Mouse (Mus musculus): ENCODE data around the gene Gbx2. TPM values are rescaled to one million over a fixed set of nuclear protein-coding genes. Genes with fewer than 3 reads are reported as not detected.

The Gbx2 gene
- polyA plus RNA-seq, 1 experiment from 2014 or later = 54.7 TPM

GRCm38 (mm10) chr1:89933786-89934185 lies 2.8 kb upstream of the Gbx2 start:
- Histone ChIP-seq H3K4me2 (peak overlapping the region; percentile 41), H3K9me3 (no peaks in the 10 kb centered on the region), H3K27ac (peak overlapping the region; percentile 65), H3K4me3 (peak overlapping the region; percentile 29), H3K9ac (no peak overlapping the region), H3K36me3 (no peaks in the 10 kb centered on the region), H3K27me3 (peaks cover 86% of the 10 kb centered on the region), H3K4me1 (replicated peaks) (peaks cover 55% of the 10 kb centered on the region)
- under 1% methylated on average over 21 of the region's 21 CpGs for WGBS
- ATAC-seq (ENCODE audit: low FRiP score) = no peak

GRCm38 (mm10) chr1:89933028-89933427 lies 2.0 kb upstream of the Gbx2 start:
- peak overlapping the region; percentile 83; the same call in 1 of the 2 replicates for H3K27ac ChIP-seq
- peak overlapping the region; percentile 47 for H3K4me3 ChIP-seq
- H3K27me3 ChIP-seq = peaks cover 87% of the 10 kb centered on the region
- 4% methylated on average over 6 of the region's 6 CpGs for WGBS
- H3K9me3 ChIP-seq = no peaks in the 10 kb centered on the region
- H3K4me1 ChIP-seq (replicated peaks) = peaks cover 61% of the 10 kb centered on the region
- peak overlapping the region; percentile 64 for H3K4me2 ChIP-seq
- ATAC-seq (ENCODE audit: low FRiP score) = no peak
- no peaks in the 10 kb centered on the region for H3K36me3 ChIP-seq
- H3K9ac ChIP-seq = peak overlapping the region; percentile 56; the same call in 1 of the 2 replicates

GRCm38 (mm10) chr1:89932616-89933015 lies 1.6 kb upstream of the Gbx2 start:
- H3K9me3 ChIP-seq = no peaks in the 10 kb centered on the region
- ATAC-seq (ENCODE audit: low FRiP score) = no peak
- WGBS = 2% methylated on average over 16 of the region's 16 CpGs
- peak overlapping the region; percentile 56 for H3K9ac ChIP-seq
- H3K27me3 ChIP-seq = peaks cover 87% of the 10 kb centered on the region
- peak overlapping the region; percentile 64 for H3K4me2 ChIP-seq
- peaks cover 62% of the 10 kb centered on the region for H3K4me1 ChIP-seq (replicated peaks)
- peak overlapping the region; percentile 47 for H3K4me3 ChIP-seq
- H3K27ac ChIP-seq = peak overlapping the region; percentile 83
- H3K36me3 ChIP-seq = no peaks in the 10 kb centered on the region

GRCm38 (mm10) chr1:89932021-89932423 lies 1.0 kb upstream of the Gbx2 start:
- H3K36me3 ChIP-seq = no peaks in the 10 kb centered on the region
- peak overlapping the region; percentile 83 for H3K27ac ChIP-seq
- peak overlapping the region; percentile 47 for H3K4me3 ChIP-seq
- peak overlapping the region; percentile 56 for H3K9ac ChIP-seq
- under 1% methylated on average over 19 of the region's 19 CpGs for WGBS
- H3K4me2 ChIP-seq = peak overlapping the region; percentile 64
- peaks cover 68% of the 10 kb centered on the region for H3K4me1 ChIP-seq (replicated peaks)
- no peak for ATAC-seq (ENCODE audit: low FRiP score)
- H3K9me3 ChIP-seq = no peaks in the 10 kb centered on the region
- H3K27me3 ChIP-seq = peaks cover 87% of the 10 kb centered on the region

GRCm38 (mm10) chr1:89930551-89930950 lies 428 bp downstream of the Gbx2 start:
- H3K36me3 ChIP-seq = no peaks in the 10 kb centered on the region
- H3K9ac ChIP-seq = peak overlapping the region; percentile 82
- under 1% methylated on average over 45 of the region's 45 CpGs for WGBS
- H3K4me2 ChIP-seq = peak overlapping the region; percentile 64
- peak overlapping the region; percentile 47 for H3K4me3 ChIP-seq
- H3K4me1 ChIP-seq (replicated peaks) = peaks cover 75% of the 10 kb centered on the region
- peak overlapping the region; percentile 83 for H3K27ac ChIP-seq
- peak; percentile 27 for ATAC-seq (ENCODE audit: low FRiP score)
- peaks cover 86% of the 10 kb centered on the region for H3K27me3 ChIP-seq
- no peaks in the 10 kb centered on the region for H3K9me3 ChIP-seq

GRCm38 (mm10) chr1:89929721-89930505 lies 1.1 kb downstream of the Gbx2 start:
- Histone ChIP-seq H3K27me3 (peaks cover 85% of the 10 kb centered on the region), H3K27ac (peak overlapping the region; percentile 83)

GRCm38 (mm10) chr1:89929181-89929580 lies 1.8 kb downstream of the Gbx2 start:
- Histone ChIP-seq H3K4me2 (peak overlapping the region; percentile 64), H3K9me3 (no peaks in the 10 kb centered on the region), H3K4me1 (replicated peaks) (peaks cover 84% of the 10 kb centered on the region), H3K9ac (peak overlapping the region; percentile 82), H3K27me3 (peaks cover 87% of the 10 kb centered on the region), H3K4me3 (peak overlapping the region; percentile 47), H3K36me3 (no peaks in the 10 kb centered on the region), H3K27ac (peak overlapping the region; percentile 83)
- under 1% methylated on average over 6 of the region's 6 CpGs for WGBS
- ATAC-seq (ENCODE audit: low FRiP score) = no peak

More at GRCm38 (mm10) chr1:89929721-89930505, 1.1 kb downstream of the Gbx2 start:
- H3K36me3 ChIP-seq = no peaks in the 10 kb centered on the region
- peak overlapping the region; percentile 64 for H3K4me2 ChIP-seq
- under 1% methylated on average over 52 of the region's 55 CpGs for WGBS
- peak overlapping the region; percentile 82 for H3K9ac ChIP-seq
- H3K4me3 ChIP-seq = peak overlapping the region; percentile 47
- H3K4me1 ChIP-seq (replicated peaks) = peaks cover 78% of the 10 kb centered on the region
- no peak for ATAC-seq (ENCODE audit: low FRiP score)
- H3K9me3 ChIP-seq = no peaks in the 10 kb centered on the region

- Histone ChIP-seq H3K27ac (peak overlapping the region; percentile 83), H3K4me1 (replicated peaks) (peaks cover 83% of the 10 kb centered on the region), H3K9ac (peak overlapping the region; percentile 82), H3K27me3 (peaks cover 87% of the 10 kb centered on the region), H3K4me3 (peak overlapping the region; percentile 47), H3K9me3 (no peaks in the 10 kb centered on the region), H3K36me3 (no peaks in the 10 kb centered on the region), H3K4me2 (peak overlapping the region; percentile 64)
- ATAC-seq (ENCODE audit: low FRiP score) = no peak
- 6% methylated on average over 25 of the region's 25 CpGs for WGBS
Measured at GRCm38 (mm10) chr1:89928676-89929075, 2.3 kb downstream of the Gbx2 start.

- WGBS = 2% methylated on average over 36 of the region's 36 CpGs
- Histone ChIP-seq H3K4me2 (peak overlapping the region; percentile 64), H3K27ac (peak overlapping the region; percentile 69), H3K9ac (peak overlapping the region; percentile 82), H3K36me3 (no peaks in the 10 kb centered on the region), H3K27me3 (peaks cover 94% of the 10 kb centered on the region), H3K9me3 (no peaks in the 10 kb centered on the region), H3K4me1 (replicated peaks) (peaks cover 92% of the 10 kb centered on the region), H3K4me3 (peak overlapping the region; percentile 47)
- no peak for ATAC-seq (ENCODE audit: low FRiP score)
Measured at GRCm38 (mm10) chr1:89927061-89927661, 3.8 kb downstream of the Gbx2 start.

- Histone ChIP-seq H3K4me2 (peak overlapping the region; percentile 64), H3K4me3 (peak overlapping the region; percentile 47), H3K36me3 (no peaks in the 10 kb centered on the region), H3K27ac (peak overlapping the region; percentile 69), H3K4me1 (replicated peaks) (peaks cover 92% of the 10 kb centered on the region), H3K9me3 (no peaks in the 10 kb centered on the region), H3K9ac (peak overlapping the region; percentile 82), H3K27me3 (peaks cover 94% of the 10 kb centered on the region)
- 12% methylated on average over 9 of the region's 9 CpGs for WGBS
- no peak for ATAC-seq (ENCODE audit: low FRiP score)
Measured at GRCm38 (mm10) chr1:89926583-89927060, 4.4 kb downstream of the Gbx2 start.

GRCm38 (mm10) chr1:89925501-89926190 lies 5.3 kb downstream of the Gbx2 start:
- 16% methylated on average over 12 of the region's 12 CpGs for WGBS
- H3K36me3 ChIP-seq = no peaks in the 10 kb centered on the region
- H3K27me3 ChIP-seq = peaks cover 94% of the 10 kb centered on the region
- H3K4me3 ChIP-seq = peak overlapping the region; percentile 47
- peak overlapping the region; percentile 64 for H3K4me2 ChIP-seq
- H3K27ac ChIP-seq = peak overlapping the region; percentile 69
- H3K4me1 ChIP-seq (replicated peaks) = peaks cover 87% of the 10 kb centered on the region
- 0 out of 2 replicates have a peak, but pooled peaks have one; percentile 11 for ATAC-seq (ENCODE audit: low FRiP score)
- no peaks in the 10 kb centered on the region for H3K9me3 ChIP-seq
- peak overlapping the region; percentile 82 for H3K9ac ChIP-seq

- H3K4me3 ChIP-seq = peak overlapping the region; percentile 23
- 14% methylated on average over 14 of the region's 14 CpGs for WGBS
- peak overlapping the region; percentile 46; the same call in 1 of the 2 replicates for H3K9ac ChIP-seq
- no peaks in the 10 kb centered on the region for H3K9me3 ChIP-seq
- H3K4me1 ChIP-seq (replicated peaks) = peaks cover 69% of the 10 kb centered on the region
- peak overlapping the region; percentile 49 for H3K4me2 ChIP-seq
- no peak overlapping the region for H3K27ac ChIP-seq
- H3K36me3 ChIP-seq = no peaks in the 10 kb centered on the region
- no peak for ATAC-seq (ENCODE audit: low FRiP score)
- H3K27me3 ChIP-seq = peaks cover 98% of the 10 kb centered on the region
Measured at GRCm38 (mm10) chr1:89923642-89924020, 7.3 kb downstream of the Gbx2 start.
